Mouse (Mus musculus) common myeloid progenitor, adult 5-6 weeks (primary cell): Measurements from ENCODE around the gene Adap1. TPM values are rescaled to one million over a fixed set of nuclear protein-coding genes. Genes with fewer than 3 reads are reported as not detected.
A peak's percentile ranks its signal among the peaks of the same experiment; 100 is the strongest.

Source experiments
- ATAC-seq: replicated peaks from 2 replicates; pipeline ENCODE4 v1.8.0; 2016; ENCODE audit warnings: low read depth, mild to moderate bottlenecking, moderate TSS enrichment, inconsistent platforms; ENCODE audit not compliant: poor library complexity, severe bottlenecking
- total RNA-seq: library from RNA; stranded (forward); fragments of 200-1000, 187-1606 nt; gene quantifications from 2 replicates; pipeline ENCODE4 v1.2.3, GENCODE M21; 2017

Gene Adap1
- total RNA-seq, 1 experiment from 2014 or later, result 25.8 TPM

- ATAC-seq, result no peak
Observed at GRCm38 (mm10) chr5:139256211-139256765, 69.1 kb downstream of the Adap1 start.

GRCm38 (mm10) chr5:139255777-139256176 is 69.6 kb downstream of the Adap1 start:
- ATAC-seq, result no peak

GRCm38 (mm10) chr5:139254938-139255337 is 70.5 kb downstream of the Adap1 start:
- no peak for ATAC-seq

- ATAC-seq, result peak; percentile 41
Observed at GRCm38 (mm10) chr5:139253301-139253741, 72.1 kb downstream of the Adap1 start.

- ATAC-seq, result peak; percentile 39
Observed at GRCm38 (mm10) chr5:139252910-139253245, 72.5 kb downstream of the Adap1 start.

GRCm38 (mm10) chr5:139252081-139252909 is 73.1 kb downstream of the Adap1 start, which contains the start of gene Get4:
Get4 (plus strand) TSS chr5:139252324.
- peak; percentile 84 for ATAC-seq

- ATAC-seq, result peak; percentile 3; the same call in 1 of the 2 replicates
Observed at GRCm38 (mm10) chr5:139251736-139252080, 73.7 kb downstream of the Adap1 start.

- ATAC-seq, result no peak
Observed at GRCm38 (mm10) chr5:139251279-139251678, 74.1 kb downstream of the Adap1 start.

- ATAC-seq, result no peak
Observed at GRCm38 (mm10) chr5:139248846-139249245, 76.6 kb downstream of the Adap1 start.

- ATAC-seq, result no peak
Observed at GRCm38 (mm10) chr5:139247767-139248166, 77.7 kb downstream of the Adap1 start.

GRCm38 (mm10) chr5:139243384-139243783 is 82.0 kb downstream of the Adap1 start:
- no peak; the same call in 1 of the 2 replicates for ATAC-seq

- no peak for ATAC-seq
Observed at GRCm38 (mm10) chr5:139241022-139241761, 84.2 kb downstream of the Adap1 start.

GRCm38 (mm10) chr5:139237436-139237835 is 88.0 kb downstream of the Adap1 start:
- ATAC-seq, result no peak

- no peak for ATAC-seq
Observed at GRCm38 (mm10) chr5:139234423-139234822, 91.0 kb downstream of the Adap1 start.

- no peak for ATAC-seq
Observed at GRCm38 (mm10) chr5:139232083-139232482, 93.3 kb downstream of the Adap1 start.

- ATAC-seq, result no peak
Observed at GRCm38 (mm10) chr5:139229716-139230115, 95.7 kb downstream of the Adap1 start.

- no peak for ATAC-seq
Observed at GRCm38 (mm10) chr5:139228318-139228717, 97.1 kb downstream of the Adap1 start.

- no peak; the same call in 1 of the 2 replicates for ATAC-seq
Observed at GRCm38 (mm10) chr5:139227645-139228044, 97.8 kb downstream of the Adap1 start.

- no peak for ATAC-seq
Observed at GRCm38 (mm10) chr5:139227236-139227635, 98.2 kb downstream of the Adap1 start.

GRCm38 (mm10) chr5:139223331-139223730 is 102.1 kb downstream of the Adap1 start:
- ATAC-seq, result no peak
